Comparison of ENCODE assay signal across 8 mouse cellular contexts in genomic region chr6:82773261-82774131, GRCm38 (mm10). TPM values are rescaled to one million over a fixed set of nuclear protein-coding genes. Genes with fewer than 3 reads are reported as not detected.
DNase-seq lines count a peak whose midpoint lies in the region; ATAC-seq and TF ChIP-seq lines count a peak whose summit lies in the region.

No protein-coding gene starts in this region.

- H3K9me3 ChIP-seq in E14TG2a.4 (ENCODE audit: low read length), result no peaks in the 10 kb centered on the region
- no peaks in the 10 kb centered on the region for H3K9me3 ChIP-seq in heart, postnatal 0 days (replicated peaks; ENCODE audit: control insufficient read depth, low read length)
- H3K9me3 ChIP-seq in midbrain, embryonic 15.5 days, result no peaks in the 10 kb centered on the region

- no peak for TF ChIP-seq CTCF in E14TG2a.4 (conservative IDR thresholded peaks at IDR 0.05; ENCODE audit: low read length)
- TF ChIP-seq CTCF in heart, postnatal 0 days (IDR thresholded peaks at IDR 0.05; ENCODE audit: low read depth), result no peak

- peak; percentile 83 for DNase-seq in 3T3-L1 (ENCODE audit: low read depth, low spot score)
- peak; percentile 82 for DNase-seq in embryo, embryonic 9.5 days (ENCODE audit: extremely low spot score)
- DNase-seq in heart, postnatal 0 days (ENCODE audit: low spot score), result peak; percentile 70
- DNase-seq in liver, result peak; percentile 57
- peak; percentile 80 for DNase-seq in testis, postnatal 10 days (ENCODE audit: low spot score)

- peak overlapping the region; percentile 96 for H3K4me2 ChIP-seq in heart, postnatal 0 days (ENCODE audit: low read depth, low read length)
- H3K4me2 ChIP-seq in midbrain, embryonic 15.5 days, result peak overlapping the region; percentile 99

- peaks cover 16% of the 10 kb centered on the region for H3K27me3 ChIP-seq in E14TG2a.4 (ENCODE audit: insufficient read depth, low read length)
- 0 out of 2 replicates have a peak, but pooled peaks cover 3% of the 10 kb centered on the region for H3K27me3 ChIP-seq in heart, postnatal 0 days (ENCODE audit: control insufficient read depth, insufficient read depth, low read length)
- peaks cover 17% of the 10 kb centered on the region; the same call in 1 of the 2 replicates for H3K27me3 ChIP-seq in midbrain, embryonic 15.5 days (replicated peaks)

- peak overlapping the region; percentile 81 for H3K27ac ChIP-seq in heart, postnatal 0 days (ENCODE audit: low read depth)
- H3K27ac ChIP-seq in midbrain, embryonic 15.5 days, result no peak overlapping the region

- H3K4me3 ChIP-seq in E14TG2a.4 (replicated peaks; ENCODE audit: low read length), result peak overlapping the region; percentile 99
- peak overlapping the region; percentile 58 for H3K4me3 ChIP-seq in heart, postnatal 0 days (ENCODE audit: low read depth, low read length)
- H3K4me3 ChIP-seq in midbrain, embryonic 15.5 days, result peak overlapping the region; percentile 53

- ATAC-seq in heart, postnatal 0 days (ENCODE audit: insufficient read depth, low read depth), result peak; percentile 30; the same call in 1 of the 2 replicates
- peak; percentile 51 for ATAC-seq in midbrain, embryonic 15.5 days (replicated peaks)
- ATAC-seq in erythroid progenitor cell, adult 5-6 weeks (replicated peaks; ENCODE audit: low FRiP score, poor library complexity, severe bottlenecking), result no peak

- WGBS in heart, postnatal 0 days, result under 1% methylated on average over 67 of the region's 68 CpGs
- WGBS in midbrain, embryonic 15.5 days, result under 1% methylated on average over 68 of the region's 68 CpGs

- peaks cover 44% of the 10 kb centered on the region for H3K4me1 ChIP-seq in E14TG2a.4 (replicated peaks; ENCODE audit: low read depth, low read length)
- peaks cover 16% of the 10 kb centered on the region; the same call in 1 of the 2 replicates for H3K4me1 ChIP-seq in heart, postnatal 0 days (ENCODE audit: control insufficient read depth, insufficient read depth)
- peaks cover 21% of the 10 kb centered on the region for H3K4me1 ChIP-seq in midbrain, embryonic 15.5 days

- no peak for TF ChIP-seq EP300 in heart, postnatal 0 days (IDR thresholded peaks at IDR 0.05; ENCODE audit: low read depth)

- peak overlapping the region; percentile 56 for H3K9ac ChIP-seq in heart, postnatal 0 days (replicated peaks; ENCODE audit: low read depth, low read length)
- H3K9ac ChIP-seq in midbrain, embryonic 15.5 days, result peak overlapping the region; percentile 34; the same call in 1 of the 2 replicates

- peaks cover 38% of the 10 kb centered on the region for H3K36me3 ChIP-seq in E14TG2a.4 (ENCODE audit: insufficient read depth, low read length)
- no peaks in the 10 kb centered on the region for H3K36me3 ChIP-seq in heart, postnatal 0 days (replicated peaks; ENCODE audit: control insufficient read depth, insufficient read depth, low read length)
- H3K36me3 ChIP-seq in midbrain, embryonic 15.5 days (replicated peaks), result no peaks in the 10 kb centered on the region

RNA-seq across cellular contexts. Expression of gene Hk2, which starts 0.8 kb away (rescaled TPM):
- total RNA-seq in heart, postnatal 0 days (2014; rRNA removed; ENCODE audit: low replicate concordance), result 39.7 and 50.9 TPM in 2 replicates
- 29.2 and 29.7 TPM in 2 replicates for polyA plus RNA-seq in heart, postnatal 0 days (2015; fragmentation: Nextera tagmentation; extraction: Ambion mirVana)
- polyA plus RNA-seq in midbrain, embryonic 15.5 days (2015; fragmentation: Nextera tagmentation; extraction: Ambion mirVana), result 2.2 and 2.8 TPM in 2 replicates
- 7.6 and 10.5 TPM in 2 replicates for total RNA-seq in erythroid progenitor cell, adult 5-6 weeks (2015; ENCODE audit: low replicate concordance)
- total RNA-seq in erythroid progenitor cell, adult 5-6 weeks (2017; ENCODE audit: low replicate concordance), result 5.2 and 8.5 TPM in 2 replicates
